Mouse (Mus musculus) bone marrow macrophage, adult 2 months (primary cell): Measurements from ENCODE around the gene Kank2. TPM values are rescaled to one million over a fixed set of nuclear protein-coding genes. Genes with fewer than 3 reads are reported as not detected.

Experiments used
- H3K27ac ChIP-seq: 2 replicates; pipeline ENCODE4 v1.5.1; 2012; ENCODE audit warnings: low read depth, low read length; ENCODE audit not compliant: insufficient read depth
- H3K4me1 ChIP-seq: 2 replicates; pipeline ENCODE4 v1.6.1; 2012; ENCODE audit warnings: low read length; ENCODE audit not compliant: control insufficient read depth, insufficient read depth
- H3K4me3 ChIP-seq: 2 replicates; pipeline ENCODE4 v1.5.1; 2012; ENCODE audit warnings: mild to moderate bottlenecking, low read length, moderate library complexity; ENCODE audit not compliant: insufficient read depth
- CTCF ChIP-seq: IDR thresholded peaks from 2 replicates; pipeline ENCODE4 v1.5.1; 2012; ENCODE audit warnings: low read depth, mild to moderate bottlenecking, low read length, moderate library complexity
- POLR2A ChIP-seq: IDR thresholded peaks from 2 replicates; pipeline ENCODE4 v1.6.1; 2012; ENCODE audit warnings: mild to moderate bottlenecking, low read depth, low read length, borderline replicate concordance
- polyA plus RNA-seq: library from polyadenylated mRNA; stranded (reverse); fragments of >200 nt; gene quantifications from 2 replicates; pipeline ENCODE4 v1.2.4, GENCODE M21; 2012; ENCODE audit not compliant: missing spikeins, insufficient read depth, insufficient read length

The Kank2 gene
- polyA plus RNA-seq, 1 experiment, result 12.3 TPM

DNA sequence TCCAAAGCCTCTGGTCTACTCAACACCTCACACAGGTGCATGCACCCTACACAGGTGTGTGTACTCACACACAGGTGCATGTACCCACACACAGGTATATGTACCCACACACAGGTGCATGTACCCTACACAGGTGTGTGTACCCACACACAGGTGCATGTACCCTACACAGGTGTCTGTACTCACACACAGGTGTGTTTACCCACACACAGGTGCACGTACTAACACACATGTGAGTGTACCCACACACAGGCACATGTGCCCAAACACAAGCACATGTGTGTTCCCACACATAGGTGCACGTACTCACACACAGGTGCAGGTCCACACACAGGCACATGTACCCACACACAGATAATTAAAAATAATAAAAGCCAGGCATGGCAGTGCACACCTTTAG is 39.1 kb upstream of the Kank2 start:
- Histone ChIP-seq H3K4me3 (no peak overlapping the region), H3K27ac (no peak overlapping the region), H3K4me1 (no peaks in the 10 kb centered on the region)
- TF ChIP-seq POLR2A, result no peak
- TF ChIP-seq CTCF, result no peak

- no peak within 1 kb of the TSS for H3K4me3 ChIP-seq
- H3K27ac ChIP-seq, result no peak within 1 kb of the TSS
- H3K4me1 ChIP-seq, result no peaks in the 10 kb centered on the region
- TF ChIP-seq POLR2A, result no peak
These were observed 36.8 kb upstream of the Kank2 start, which contains the start of gene Angptl8 for GRCm38 (mm10) chr9:21835258-21835912. Gene Angptl8 (plus strand): TSS chr9:21835510.

GRCm38 (mm10) chr9:21831558-21832240 is 33.2 kb upstream of the Kank2 start:
- TF ChIP-seq POLR2A (no peak), CTCF (no peak)
- Histone ChIP-seq H3K4me1 (no peaks in the 10 kb centered on the region), H3K4me3 (no peak overlapping the region), H3K27ac (no peak overlapping the region)

- Histone ChIP-seq H3K4me3 (no peak overlapping the region), H3K27ac (no peak overlapping the region), H3K4me1 (no peaks in the 10 kb centered on the region)
- no peak for TF ChIP-seq CTCF
- TF ChIP-seq POLR2A, result no peak
These were observed 32.4 kb upstream of the Kank2 start for GRCm38 (mm10) chr9:21830936-21831335.

DNA sequence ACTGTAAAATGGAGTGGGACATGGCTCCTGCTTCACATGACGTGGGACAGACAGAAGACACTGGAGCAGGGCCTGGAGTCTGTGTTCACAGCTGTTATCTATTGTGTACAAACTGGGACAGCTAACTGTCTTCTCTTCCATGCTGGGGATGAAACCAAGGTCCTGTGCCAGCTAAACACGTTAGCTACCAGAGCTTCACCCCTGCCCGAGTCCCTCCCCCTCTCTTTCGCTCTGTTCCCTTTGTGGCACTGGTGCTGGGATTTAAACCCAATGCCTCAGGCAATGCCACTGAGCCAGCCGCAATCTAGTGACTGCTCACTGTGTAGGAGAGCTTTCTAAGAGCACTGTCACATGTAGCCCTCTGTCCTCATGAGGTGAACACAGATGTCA is 31.9 kb upstream of the Kank2 start:
- TF ChIP-seq POLR2A (no peak), CTCF (no peak)
- H3K4me1 ChIP-seq, result no peaks in the 10 kb centered on the region
- H3K4me3 ChIP-seq, result no peak overlapping the region
- no peak overlapping the region for H3K27ac ChIP-seq

- TF ChIP-seq CTCF, result no peak
- no peak for TF ChIP-seq POLR2A
- Histone ChIP-seq H3K4me3 (no peak overlapping the region), H3K4me1 (no peaks in the 10 kb centered on the region), H3K27ac (no peak overlapping the region)
These were observed 31.4 kb upstream of the Kank2 start for GRCm38 (mm10) chr9:21829834-21830460.

DNA sequence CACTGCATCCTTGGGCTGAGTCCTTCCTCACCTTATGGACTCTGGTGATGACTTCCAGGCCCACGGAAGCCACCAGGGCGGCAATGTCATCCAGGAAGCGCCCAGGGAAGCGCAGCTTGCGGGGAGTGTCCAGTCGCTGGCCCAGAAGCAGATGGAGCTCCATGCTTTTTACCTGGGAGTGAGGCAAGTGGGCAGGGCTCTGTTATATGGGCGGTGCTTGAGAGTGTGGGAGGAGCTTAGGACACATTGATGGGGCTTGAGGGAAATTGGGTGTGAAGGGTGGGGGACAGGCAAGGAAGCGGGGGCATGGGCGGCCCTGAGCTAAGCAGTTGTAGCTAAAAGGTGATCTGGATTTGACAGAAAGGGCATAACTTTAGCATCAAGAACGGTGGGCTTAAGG is 25.8 kb upstream of the Kank2 start:
- Histone ChIP-seq H3K27ac (no peak overlapping the region), H3K4me1 (no peaks in the 10 kb centered on the region), H3K4me3 (no peak overlapping the region)
- no peak for TF ChIP-seq POLR2A

DNA sequence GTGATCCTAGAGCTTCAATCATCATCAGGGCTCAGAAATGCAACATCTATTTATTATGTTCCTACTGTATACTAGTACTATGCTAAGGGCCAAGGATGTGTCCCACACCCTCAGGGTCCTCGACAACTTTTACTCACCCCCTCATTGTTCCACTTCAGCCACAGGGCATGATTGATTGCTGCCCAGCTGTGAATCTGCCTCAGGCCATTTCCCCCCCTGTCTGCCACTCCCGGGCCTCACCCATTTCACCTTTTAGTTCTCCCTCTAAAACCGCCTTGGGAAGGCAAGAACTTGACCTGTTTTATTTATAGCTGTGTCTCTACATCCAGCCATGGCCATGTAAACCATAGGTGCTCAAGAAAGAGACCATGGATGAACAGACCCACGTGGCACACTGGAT is 25.4 kb upstream of the Kank2 start:
- no peaks in the 10 kb centered on the region for H3K4me1 ChIP-seq
- no peak for TF ChIP-seq CTCF
- TF ChIP-seq POLR2A, result no peak
- no peak overlapping the region for H3K27ac ChIP-seq
- no peak overlapping the region for H3K4me3 ChIP-seq

- H3K27ac ChIP-seq, result no peak overlapping the region
- no peak for TF ChIP-seq CTCF
- no peak for TF ChIP-seq POLR2A
- no peaks in the 10 kb centered on the region for H3K4me1 ChIP-seq
- no peak overlapping the region for H3K4me3 ChIP-seq
These were observed 24.1 kb upstream of the Kank2 start for GRCm38 (mm10) chr9:21822686-21823085.

DNA sequence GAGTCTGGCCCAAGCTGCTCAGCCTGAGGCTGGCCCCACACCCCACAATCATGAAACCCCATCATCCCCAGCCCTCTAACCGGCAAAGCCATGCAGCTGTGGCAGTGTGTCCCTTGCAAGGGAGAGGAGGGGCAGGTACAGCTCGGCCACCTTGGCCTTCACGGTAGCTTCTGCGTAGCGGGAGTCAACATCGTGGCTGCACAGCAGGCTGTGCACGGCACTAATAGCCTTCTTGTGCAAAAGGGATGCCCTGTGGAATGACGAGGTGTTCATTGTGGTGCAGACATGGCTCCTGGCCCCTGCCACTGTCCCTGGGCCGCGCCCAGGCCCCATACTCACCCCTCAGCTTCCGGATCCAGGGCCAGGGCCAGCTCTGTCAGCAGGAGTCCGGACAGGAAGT is 21.6 kb upstream of the Kank2 start:
- TF ChIP-seq POLR2A (no peak), CTCF (no peak)
- Histone ChIP-seq H3K4me3 (no peak overlapping the region), H3K27ac (no peak overlapping the region), H3K4me1 (peaks cover 7% of the 10 kb centered on the region)
